Mouse (Mus musculus) fibroblast of lung, adult 2 months (primary cell): ENCODE measurements at regions not wholly inside any gene's neighbourhood (a gene's known extent, or its start where the extent isn't known, plus 50 kb on each side); places are given as distances from the start of the nearest gene placed in this dataset.

Experiments
- DNase-seq: peaks from one replicate; pipeline ENCODE4 v3.0.0-alpha.2; 2011; ENCODE audit warnings: low read depth

GRCm38 (mm10) chr10:97078022-97078473 is 401.4 kb upstream of the Dcn start:
- DNase-seq: no peak

- no peak for DNase-seq
These were observed 399.8 kb upstream of the Dcn start for GRCm38 (mm10) chr10:97079575-97079974.

- DNase-seq: no peak
These were observed 392.1 kb upstream of the Dcn start for GRCm38 (mm10) chr10:97087286-97087685.

- no peak for DNase-seq
These were observed 389.2 kb upstream of the Dcn start for GRCm38 (mm10) chr10:97090254-97090653.

GRCm38 (mm10) chr10:97093886-97094285 is 385.5 kb upstream of the Dcn start:
- peak; percentile 25 for DNase-seq

GRCm38 (mm10) chr10:97114501-97114900 is 364.9 kb upstream of the Dcn start:
- DNase-seq: no peak

- no peak for DNase-seq
These were observed 356.7 kb upstream of the Dcn start for GRCm38 (mm10) chr10:97122693-97123092.

- DNase-seq: no peak
These were observed 337.8 kb upstream of the Dcn start for GRCm38 (mm10) chr10:97141561-97141960.

GRCm38 (mm10) chr10:97158561-97159395 is 320.6 kb upstream of the Dcn start:
- no peak for DNase-seq

- DNase-seq: no peak
These were observed 320.0 kb upstream of the Dcn start for GRCm38 (mm10) chr10:97159396-97159760.

- peak; percentile 44 for DNase-seq
These were observed 319.4 kb upstream of the Dcn start for GRCm38 (mm10) chr10:97159831-97160575.

- no peak for DNase-seq
These were observed 318.5 kb upstream of the Dcn start for GRCm38 (mm10) chr10:97160892-97161291.

- DNase-seq: no peak
These were observed 300.9 kb upstream of the Dcn start for GRCm38 (mm10) chr10:97178468-97178867.

GRCm38 (mm10) chr10:97189696-97190095 is 289.7 kb upstream of the Dcn start:
- no peak for DNase-seq

GRCm38 (mm10) chr10:97211238-97211695 is 268.1 kb upstream of the Dcn start:
- no peak for DNase-seq

GRCm38 (mm10) chr10:97211785-97212398 is 267.5 kb upstream of the Dcn start:
- no peak for DNase-seq

- DNase-seq: peak; percentile 84
These were observed 259.9 kb upstream of the Dcn start for GRCm38 (mm10) chr10:97219474-97219873.

- DNase-seq: no peak
These were observed 259.0 kb upstream of the Dcn start for GRCm38 (mm10) chr10:97220431-97220830.

- no peak for DNase-seq
These were observed 243.8 kb upstream of the Dcn start for GRCm38 (mm10) chr10:97235631-97236030.

- no peak for DNase-seq
These were observed 237.9 kb upstream of the Dcn start for GRCm38 (mm10) chr10:97241476-97241875.

- DNase-seq: no peak
These were observed 233.7 kb upstream of the Dcn start for GRCm38 (mm10) chr10:97245674-97246073.

GRCm38 (mm10) chr10:97248522-97248921 is 230.9 kb upstream of the Dcn start:
- no peak for DNase-seq

- no peak for DNase-seq
These were observed 229.6 kb upstream of the Dcn start for GRCm38 (mm10) chr10:97249760-97250159.
